Mouse (Mus musculus) frontal cortex, postnatal 36 days (tissue): ENCODE measurements around the gene Arhgef7.

ENCODE experiments used
- DNase-seq, 2 experiments: peaks; one replicate each; pipeline ENCODE4 v3.0.0; 2022; ENCODE audit warnings: low spot score in 2 of 2

Arhgef7 gene

GRCm38 (mm10) chr8:11762821-11763220 lies 35.3 kb downstream of the Arhgef7 start:
- DNase-seq, result no peak

- no peak for DNase-seq
Observed at GRCm38 (mm10) chr8:11767213-11767840, 39.8 kb downstream of the Arhgef7 start.

- DNase-seq, result no peak
Observed at GRCm38 (mm10) chr8:11770001-11770400, 42.5 kb downstream of the Arhgef7 start.

GRCm38 (mm10) chr8:11770521-11771080 lies 43.1 kb downstream of the Arhgef7 start:
- DNase-seq, result no peak

GRCm38 (mm10) chr8:11771608-11772007 lies 44.1 kb downstream of the Arhgef7 start:
- no peak for DNase-seq

GRCm38 (mm10) chr8:11774195-11775076 lies 46.9 kb downstream of the Arhgef7 start:
- DNase-seq, result no peak

- DNase-seq, result no peak
Observed at GRCm38 (mm10) chr8:11775889-11776288, 48.4 kb downstream of the Arhgef7 start.

GRCm38 (mm10) chr8:11776451-11777180 lies 49.1 kb downstream of the Arhgef7 start:
- no peak for DNase-seq

- DNase-seq, result no peak
Observed at GRCm38 (mm10) chr8:11777201-11777600, 49.7 kb downstream of the Arhgef7 start.

GRCm38 (mm10) chr8:11778646-11779433 lies 51.3 kb downstream of the Arhgef7 start:
- DNase-seq, result no peak

- DNase-seq, result no peak
Observed at GRCm38 (mm10) chr8:11779844-11780634, 52.5 kb downstream of the Arhgef7 start.

GRCm38 (mm10) chr8:11780641-11781040 lies 53.1 kb downstream of the Arhgef7 start:
- DNase-seq, result no peak

- DNase-seq, result no peak
Observed at GRCm38 (mm10) chr8:11782607-11783006, 55.1 kb downstream of the Arhgef7 start.

- DNase-seq, result no peak
Observed at GRCm38 (mm10) chr8:11783861-11784594, 56.5 kb downstream of the Arhgef7 start.

GRCm38 (mm10) chr8:11785121-11785520 lies 57.6 kb downstream of the Arhgef7 start:
- no peak for DNase-seq

GRCm38 (mm10) chr8:11785539-11786046 lies 58.1 kb downstream of the Arhgef7 start:
- no peak for DNase-seq

GRCm38 (mm10) chr8:11788252-11788651 lies 60.7 kb downstream of the Arhgef7 start:
- no peak for DNase-seq

- DNase-seq, result no peak
Observed at GRCm38 (mm10) chr8:11789168-11789567, 61.6 kb downstream of the Arhgef7 start.

GRCm38 (mm10) chr8:11794956-11795355 lies 67.4 kb downstream of the Arhgef7 start:
- no peak for DNase-seq

- no peak for DNase-seq
Observed at GRCm38 (mm10) chr8:11797128-11797527, 69.6 kb downstream of the Arhgef7 start.
